8 mouse cellular contexts compared by ENCODE assay signal in genomic region chr11:98939953-98940641, GRCm38 (mm10). TPM values are rescaled to one million over a fixed set of nuclear protein-coding genes. Genes with fewer than 3 reads are reported as not detected.
A peak's percentile ranks its signal among the peaks of the same experiment; 100 is the strongest.
DNase-seq lines count a peak whose midpoint lies in the region; ATAC-seq and TF ChIP-seq lines count a peak whose summit lies in the region.

No protein-coding gene starts in this region.

- ATAC-seq in heart, embryonic 13.5 days (ENCODE audit: extremely low read depth, insufficient number of reproducible peaks, low FRiP score, low TSS enrichment), result no peak
- no peak for ATAC-seq in liver, embryonic 12.5 days
- ATAC-seq in megakaryocyte progenitor cell, adult 5-6 weeks (replicated peaks; ENCODE audit: poor library complexity), result no peak

- TF ChIP-seq POLR2A in thymus, adult 2 months (IDR thresholded peaks at IDR 0.05; ENCODE audit: control insufficient read depth, extremely low read depth, insufficient read depth, low read length, poor library complexity), result 0 out of 2 replicates have a peak, but pooled peaks have one; percentile 7

- H3K27ac ChIP-seq in gastrocnemius, adult 2 months, result peak overlapping the region; percentile 92
- peak overlapping the region; percentile 64 for H3K27ac ChIP-seq in thymus, adult 2 months (ENCODE audit: control insufficient read depth, insufficient read depth, low read length)
- peak overlapping the region; percentile 99 for H3K27ac ChIP-seq in heart, embryonic 13.5 days (replicated peaks)
- H3K27ac ChIP-seq in liver, embryonic 12.5 days, result peak overlapping the region; percentile 61; the same call in 1 of the 2 replicates

- no peaks in the 10 kb centered on the region for H3K27me3 ChIP-seq in thymus, adult 2 months (ENCODE audit: control insufficient read depth, insufficient read depth, low read length)
- H3K27me3 ChIP-seq in heart, embryonic 13.5 days (replicated peaks), result no peaks in the 10 kb centered on the region; the same call in 1 of the 2 replicates
- H3K27me3 ChIP-seq in liver, embryonic 12.5 days (replicated peaks), result peaks cover 68% of the 10 kb centered on the region

- 20% methylated on average over 11 of the region's 11 CpGs for WGBS in thymus, adult 2 months
- WGBS in heart, embryonic 13.5 days, result 44% methylated on average over 11 of the region's 11 CpGs
- 41% methylated on average over 11 of the region's 11 CpGs for WGBS in liver, embryonic 12.5 days (ENCODE audit: insufficient replicate concordance)

- H3K4me3 ChIP-seq in gastrocnemius, adult 2 months, result peak overlapping the region; percentile 97
- peak overlapping the region; percentile 62 for H3K4me3 ChIP-seq in thymus, adult 2 months (ENCODE audit: control insufficient read depth, insufficient read depth, low read length)
- H3K4me3 ChIP-seq in heart, embryonic 13.5 days, result peak overlapping the region; percentile 89
- 0 out of 2 replicates have a peak overlapping the region, but pooled peaks have one; percentile 0 for H3K4me3 ChIP-seq in liver, embryonic 12.5 days

- H3K9ac ChIP-seq in heart, embryonic 13.5 days, result peak overlapping the region; percentile 91
- no peak overlapping the region for H3K9ac ChIP-seq in liver, embryonic 12.5 days

- no peaks in the 10 kb centered on the region for H3K36me3 ChIP-seq in thymus, adult 2 months (ENCODE audit: control insufficient read depth, insufficient read depth, low read length)
- peaks cover 3% of the 10 kb centered on the region for H3K36me3 ChIP-seq in heart, embryonic 13.5 days
- no peaks in the 10 kb centered on the region for H3K36me3 ChIP-seq in liver, embryonic 12.5 days

- H3K4me1 ChIP-seq in thymus, adult 2 months (replicated peaks; ENCODE audit: control insufficient read depth, insufficient read depth, low read length), result peaks cover 80% of the 10 kb centered on the region
- H3K4me1 ChIP-seq in heart, embryonic 13.5 days, result peaks cover 91% of the 10 kb centered on the region
- peaks cover 94% of the 10 kb centered on the region for H3K4me1 ChIP-seq in liver, embryonic 12.5 days

- H3K9me3 ChIP-seq in heart, embryonic 13.5 days, result no peaks in the 10 kb centered on the region
- H3K9me3 ChIP-seq in liver, embryonic 12.5 days (replicated peaks), result no peaks in the 10 kb centered on the region

- intact Hi-C loops in gastrocnemius, adult 2 months (cut with DNase I), result no loop called here

- peak overlapping the region; percentile 79 for H3K4me2 ChIP-seq in heart, embryonic 13.5 days
- peak overlapping the region; percentile 94 for H3K4me2 ChIP-seq in liver, embryonic 12.5 days

- peak; percentile 73 for DNase-seq in gastrocnemius, adult 2 months
- no peak for DNase-seq in gastrocnemius, adult 18-20 months (ENCODE audit: low spot score)
- no peak for DNase-seq in thymus, adult 2 months
- DNase-seq in thymus, postnatal 10 days (ENCODE audit: low spot score in 2 of 2), result no peak
- peak; percentile 68 for DNase-seq in telencephalon, adult 2 months (ENCODE audit: low read depth, low spot score)

- TF ChIP-seq CTCF in gastrocnemius, adult 2 months (IDR thresholded peaks at IDR 0.05), result no peak
- TF ChIP-seq CTCF in thymus, adult 2 months (IDR thresholded peaks at IDR 0.05; ENCODE audit: borderline replicate concordance, control insufficient read depth, extremely low read depth, insufficient read depth, low read length, poor library complexity), result no peak

RNA-seq across cellular contexts. Expression of gene Rara, which starts 12.5 kb away (rescaled TPM):
- total RNA-seq in gastrocnemius, adult 2 months (2021), result 10 to 100 TPM; 10.2 to 12.4 TPM
- total RNA-seq in gastrocnemius, adult 18-20 months (2021), result 10 to 100 TPM; 12.9 to 13.2 TPM
- polyA plus RNA-seq in thymus, adult 2 months (2012; rRNA removed), result 63.5 and 74.1 TPM in 2 replicates
- 27.9 and 28.3 TPM in 2 replicates for polyA plus RNA-seq in heart, embryonic 13.5 days (2015; fragmentation: Nextera tagmentation; extraction: Ambion mirVana)
- polyA plus RNA-seq in liver, embryonic 12.5 days (2016; fragmentation: Nextera tagmentation; extraction: Ambion mirVana), result 6.8 and 7.1 TPM in 2 replicates
- total RNA-seq in megakaryocyte progenitor cell, adult 5-6 weeks (2015), result 4.4 and 5.9 TPM in 2 replicates
- total RNA-seq in megakaryocyte progenitor cell, adult 5-6 weeks (2017), result 1.6 and 2.2 TPM in 2 replicates

RNA-seq across cellular contexts. Expression of gene Cdc6, which starts 32.5 kb away (rescaled TPM):
- under 1 TPM in 1 of 2 experiments, not detected in 1; 0.11 TPM for total RNA-seq in gastrocnemius, adult 2 months (2021)
- under 1 TPM; 0.09 to 0.26 TPM for total RNA-seq in gastrocnemius, adult 18-20 months (2021)
- polyA plus RNA-seq in thymus, adult 2 months (2012; rRNA removed), result 8.4 and 12.2 TPM in 2 replicates
- 21.1 and 22.9 TPM in 2 replicates for polyA plus RNA-seq in heart, embryonic 13.5 days (2015; fragmentation: Nextera tagmentation; extraction: Ambion mirVana)
- 86.5 and 89.9 TPM in 2 replicates for polyA plus RNA-seq in liver, embryonic 12.5 days (2016; fragmentation: Nextera tagmentation; extraction: Ambion mirVana)
- total RNA-seq in megakaryocyte progenitor cell, adult 5-6 weeks (2015), result 42.6 and 56.1 TPM in 2 replicates
- total RNA-seq in megakaryocyte progenitor cell, adult 5-6 weeks (2017), result 40.7 and 44.1 TPM in 2 replicates

RNA-seq across cellular contexts. Expression of gene Gjd3, which starts 42.7 kb away (rescaled TPM):
- not detected for total RNA-seq in gastrocnemius, adult 2 months (2021)
- not detected for total RNA-seq in gastrocnemius, adult 18-20 months (2021)
- 1.3 and 1.9 TPM in 2 replicates for polyA plus RNA-seq in thymus, adult 2 months (2012; rRNA removed)
- polyA plus RNA-seq in heart, embryonic 13.5 days (2015; fragmentation: Nextera tagmentation; extraction: Ambion mirVana), result 1.3 and 3.3 TPM in 2 replicates
- polyA plus RNA-seq in liver, embryonic 12.5 days (2016; fragmentation: Nextera tagmentation; extraction: Ambion mirVana), result not detected in 2 replicates
- total RNA-seq in megakaryocyte progenitor cell, adult 5-6 weeks (2015), result not detected in 2 replicates
- not detected in 2 replicates for total RNA-seq in megakaryocyte progenitor cell, adult 5-6 weeks (2017)

Comparison
In these comparisons a context has a peak if more than half of its experiments do, and no peak if none do; other contexts are left out.
1. DNase-seq: peak in gastrocnemius, adult 2 months (single experiment) and telencephalon, adult 2 months (single experiment); none in gastrocnemius, adult 18-20 months (single experiment), thymus, adult 2 months (single experiment) and thymus, postnatal 10 days (0 of 2).
2. H3K4me3 ChIP-seq: peak in every context shown above with its lines; median percentile 97 in gastrocnemius, adult 2 months; 89 in heart, embryonic 13.5 days; 62 in thymus, adult 2 months; 0 in liver, embryonic 12.5 days.
3. RNA of gene Cdc6, which starts 32.5 kb away (total RNA-seq): 40.7 to 56.1 TPM in megakaryocyte progenitor cell, adult 5-6 weeks; 0.09 to 0.26 TPM in gastrocnemius, adult 18-20 months and 0.11 TPM in gastrocnemius, adult 2 months; every median in the first group is over 10 times any median in the second.
4. Peak in every context shown above with its lines, with median percentiles within 50 percentile points of each other: H3K27ac ChIP-seq.